Mouse (Mus musculus) lung, postnatal 0 days (tissue): ENCODE results near the gene Cars2.

Experiments used
- CTCF ChIP-seq: IDR thresholded peaks from 2 replicates; pipeline ENCODE4 v1.5.1; 2016; ENCODE audit warnings: antibody characterized with exemption, mild to moderate bottlenecking
- EP300 ChIP-seq: IDR thresholded peaks from 2 replicates; pipeline ENCODE4 v1.6.1; 2016; ENCODE audit warnings: antibody characterized with exemption, mild to moderate bottlenecking, control low read depth

DNA sequence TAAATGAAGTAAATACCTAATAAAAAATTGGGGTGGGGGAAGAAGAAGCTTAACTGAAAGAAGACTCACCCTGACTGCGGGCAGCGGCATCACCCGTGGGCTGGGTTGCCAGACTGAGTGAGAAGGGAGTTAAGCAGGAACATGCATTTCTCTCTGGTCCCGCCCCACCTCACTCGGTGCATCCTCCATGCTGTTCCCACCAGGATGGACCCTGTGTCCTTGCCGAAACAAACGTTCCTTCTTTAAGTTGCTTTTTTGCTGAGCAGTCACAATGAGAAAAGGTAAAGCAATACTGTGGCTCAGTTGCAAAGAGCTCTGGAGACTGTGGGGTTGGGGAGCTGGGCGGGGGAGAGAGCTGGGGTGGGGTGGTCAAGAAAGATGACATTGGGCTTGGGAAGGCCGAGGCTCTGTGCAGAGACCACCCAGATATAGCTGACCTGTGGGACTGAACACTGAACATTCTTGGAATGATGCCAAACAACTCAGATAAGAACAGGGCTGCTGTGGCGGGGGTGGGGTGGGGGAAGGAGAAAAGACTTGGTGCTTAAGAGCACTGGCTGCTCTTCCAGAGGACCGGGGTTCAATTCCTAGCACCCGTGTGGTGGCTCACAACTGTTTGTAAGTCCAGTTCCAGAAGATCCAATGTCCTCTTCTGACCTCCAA, 42.8 kb upstream of the Cars2 start:
- TF ChIP-seq EP300, result no peak
- no peak for TF ChIP-seq CTCF
